Mouse (Mus musculus) heart, embryonic 16.5 days (tissue): ENCODE measurements around the gene Mxi1. TPM values are rescaled to one million over a fixed set of nuclear protein-coding genes. Genes with fewer than 3 reads are reported as not detected.

Source experiments
- ATAC-seq: fragments of 200-750 bp; cut with Nextera tagmentation; replicated peaks from 2 replicates; pipeline ENCODE4 v1.8.0; 2017; ENCODE audit warnings: moderate number of reproducible peaks; ENCODE audit not compliant: insufficient read depth, low FRiP score; ENCODE audit errors: extremely low read depth
- H3K27ac ChIP-seq: fragments of 300-500 bp; sonication (generic); 2 replicates; pipeline ENCODE4 v1.5.1; 2014; ENCODE audit warnings: mild to moderate bottlenecking, low read length, control low read depth, moderate library complexity
- H3K27me3 ChIP-seq: fragments of 300-500 bp; sonication (generic); 2 replicates; pipeline ENCODE4 v1.6.1; 2014; ENCODE audit warnings: low read length, mixed read lengths; ENCODE audit not compliant: control insufficient read depth, insufficient read depth
- H3K36me3 ChIP-seq: fragments of 300-500 bp; sonication (generic); 2 replicates; pipeline ENCODE4 v1.6.1; 2014; ENCODE audit not compliant: control insufficient read depth, insufficient read depth
- H3K4me1 ChIP-seq: fragments of 300-500 bp; sonication (generic); 2 replicates; pipeline ENCODE4 v1.6.1; 2014; ENCODE audit warnings: low read length, mixed read lengths; ENCODE audit not compliant: control insufficient read depth, insufficient read depth
- H3K4me2 ChIP-seq: fragments of 300-500 bp; sonication (generic); 2 replicates; pipeline ENCODE4 v1.6.1; 2014; ENCODE audit warnings: low read depth, mild to moderate bottlenecking, control low read depth, low read length
- H3K4me3 ChIP-seq: fragments of 300-500 bp; sonication (generic); 2 replicates; pipeline ENCODE4 v1.5.1; 2014; ENCODE audit warnings: mild to moderate bottlenecking, control low read depth, low read length
- H3K9ac ChIP-seq: fragments of 300-500 bp; sonication (generic); 2 replicates; pipeline ENCODE4 v1.6.1; 2014; ENCODE audit warnings: low read length, control low read depth
- H3K9me3 ChIP-seq: fragments of 300-500 bp; sonication (generic); replicated peaks from 2 replicates; pipeline ENCODE4 v1.6.1; 2016; ENCODE audit warnings: low read length; ENCODE audit not compliant: control insufficient read depth
- WGBS: fragments of 180-500 bp; shearing (Covaris S2); extraction: QIAGEN DNeasy Blood & Tissue Kit; methylation state at CpG from one replicate; pipeline ENCODE4 v1.1.7; 2014; 5-methylcytosine and 5-hydroxymethylcytosine counted together
- polyA plus RNA-seq: library from polyadenylated mRNA; unstranded; fragments of >200 nt; fragmentation: Nextera tagmentation; extraction: Ambion mirVana; gene quantifications from 2 replicates; pipeline ENCODE4 v1.2.1, GENCODE M21; 2015

Gene Mxi1
- polyA plus RNA-seq, 1 experiment from 2014 or later, result 28.7 TPM

GRCm38 (mm10) chr19:53345766-53346165 lies 35.4 kb downstream of the Mxi1 start:
- no peaks in the 10 kb centered on the region for H3K9me3 ChIP-seq
- H3K9ac ChIP-seq, result no peak overlapping the region
- no peak overlapping the region for H3K4me2 ChIP-seq
- H3K4me1 ChIP-seq, result peaks cover 10% of the 10 kb centered on the region
- no peak overlapping the region for H3K4me3 ChIP-seq
- ATAC-seq, result no peak
- H3K27ac ChIP-seq, result no peak overlapping the region
- 87% methylated on average over 14 of the region's 14 CpGs for WGBS
- 0 out of 2 replicates have a peak, but pooled peaks cover 3% of the 10 kb centered on the region for H3K36me3 ChIP-seq
- no peaks in the 10 kb centered on the region for H3K27me3 ChIP-seq

GRCm38 (mm10) chr19:53353864-53354263 lies 43.5 kb downstream of the Mxi1 start:
- 0 out of 2 replicates have a peak, but pooled peaks cover 2% of the 10 kb centered on the region for H3K9me3 ChIP-seq
- ATAC-seq, result no peak
- H3K4me1 ChIP-seq, result no peaks in the 10 kb centered on the region
- no peak overlapping the region for H3K9ac ChIP-seq
- no peak overlapping the region for H3K4me2 ChIP-seq
- H3K36me3 ChIP-seq, result peaks cover 8% of the 10 kb centered on the region; the same call in 1 of the 2 replicates
- no peak overlapping the region for H3K27ac ChIP-seq
- 85% methylated on average over 7 of the region's 7 CpGs for WGBS
- no peaks in the 10 kb centered on the region for H3K27me3 ChIP-seq
- no peak overlapping the region for H3K4me3 ChIP-seq

- H3K9me3 ChIP-seq, result 0 out of 2 replicates have a peak, but pooled peaks cover 2% of the 10 kb centered on the region
- H3K4me2 ChIP-seq, result no peak overlapping the region
- H3K4me3 ChIP-seq, result no peak overlapping the region
- ATAC-seq, result no peak
- no peak overlapping the region for H3K27ac ChIP-seq
- 81% methylated on average over 7 of the region's 7 CpGs for WGBS
- no peak overlapping the region for H3K9ac ChIP-seq
- H3K36me3 ChIP-seq, result peaks cover 8% of the 10 kb centered on the region; the same call in 1 of the 2 replicates
- H3K27me3 ChIP-seq, result no peaks in the 10 kb centered on the region
- H3K4me1 ChIP-seq, result peaks cover 4% of the 10 kb centered on the region
These were observed 44.1 kb downstream of the Mxi1 start for GRCm38 (mm10) chr19:53354271-53355000.

- Histone ChIP-seq H3K9ac (no peak overlapping the region), H3K27me3 (no peaks in the 10 kb centered on the region), H3K4me1 (peaks cover 10% of the 10 kb centered on the region), H3K36me3 (peaks cover 8% of the 10 kb centered on the region; the same call in 1 of the 2 replicates), H3K4me2 (no peak overlapping the region), H3K4me3 (no peak overlapping the region), H3K27ac (no peak overlapping the region), H3K9me3 (0 out of 2 replicates have a peak, but pooled peaks cover 2% of the 10 kb centered on the region)
- 88% methylated on average over 16 of the region's 16 CpGs for WGBS
- ATAC-seq, result no peak
These were observed 44.7 kb downstream of the Mxi1 start for GRCm38 (mm10) chr19:53355065-53355464.

GRCm38 (mm10) chr19:53359160-53360033 lies 49.1 kb downstream of the Mxi1 start:
- H3K27ac ChIP-seq, result peak overlapping the region; percentile 52
- H3K9me3 ChIP-seq, result 0 out of 2 replicates have a peak, but pooled peaks cover 2% of the 10 kb centered on the region
- peaks cover 7% of the 10 kb centered on the region; the same call in 1 of the 2 replicates for H3K36me3 ChIP-seq
- H3K4me3 ChIP-seq, result peak overlapping the region; percentile 20; the same call in 1 of the 2 replicates
- peak overlapping the region; percentile 41 for H3K4me2 ChIP-seq
- H3K9ac ChIP-seq, result no peak overlapping the region
- no peak for ATAC-seq
- WGBS, result 56% methylated on average over 22 of the region's 22 CpGs
- H3K4me1 ChIP-seq, result peaks cover 14% of the 10 kb centered on the region
- H3K27me3 ChIP-seq, result no peaks in the 10 kb centered on the region

GRCm38 (mm10) chr19:53360265-53360958 lies 50.1 kb downstream of the Mxi1 start:
- H3K4me1 ChIP-seq, result peaks cover 21% of the 10 kb centered on the region
- H3K4me2 ChIP-seq, result peak overlapping the region; percentile 41
- 59% methylated on average over 8 of the region's 8 CpGs for WGBS
- no peak overlapping the region for H3K4me3 ChIP-seq
- H3K27ac ChIP-seq, result peak overlapping the region; percentile 52
- H3K36me3 ChIP-seq, result peaks cover 7% of the 10 kb centered on the region; the same call in 1 of the 2 replicates
- H3K27me3 ChIP-seq, result no peaks in the 10 kb centered on the region
- 0 out of 2 replicates have a peak, but pooled peaks cover 2% of the 10 kb centered on the region for H3K9me3 ChIP-seq
- H3K9ac ChIP-seq, result no peak overlapping the region
- no peak for ATAC-seq

GRCm38 (mm10) chr19:53362967-53363366 lies 52.6 kb downstream of the Mxi1 start:
- Histone ChIP-seq H3K27me3 (no peaks in the 10 kb centered on the region), H3K4me3 (no peak overlapping the region), H3K36me3 (peaks cover 3% of the 10 kb centered on the region; the same call in 1 of the 2 replicates), H3K4me1 (peaks cover 28% of the 10 kb centered on the region), H3K4me2 (no peak overlapping the region), H3K27ac (no peak overlapping the region), H3K9ac (no peak overlapping the region), H3K9me3 (no peaks in the 10 kb centered on the region)
- 40% methylated on average over 2 of the region's 2 CpGs for WGBS
- ATAC-seq, result no peak

- H3K27me3 ChIP-seq, result no peaks in the 10 kb centered on the region
- peak overlapping the region; percentile 74 for H3K27ac ChIP-seq
- peaks cover 31% of the 10 kb centered on the region for H3K4me1 ChIP-seq
- peaks cover 3% of the 10 kb centered on the region; the same call in 1 of the 2 replicates for H3K36me3 ChIP-seq
- peak overlapping the region; percentile 61; the same call in 1 of the 2 replicates for H3K4me2 ChIP-seq
- WGBS, result 27% methylated on average over 2 of the region's 2 CpGs
- no peaks in the 10 kb centered on the region for H3K9me3 ChIP-seq
- no peak for ATAC-seq
- H3K4me3 ChIP-seq, result peak overlapping the region; percentile 40; the same call in 1 of the 2 replicates
- H3K9ac ChIP-seq, result no peak overlapping the region
These were observed 54.2 kb downstream of the Mxi1 start for GRCm38 (mm10) chr19:53364551-53364950.
